Mouse (Mus musculus) induced T-regulatory cell, adult 2 months (primary cell): Measurements from ENCODE around the gene Sphk2.

Experiments used
- DNase-seq: peaks from one replicate; pipeline ENCODE4 v3.0.0-alpha.2; 2012; ENCODE audit warnings: low read depth

Gene Sphk2

DNA sequence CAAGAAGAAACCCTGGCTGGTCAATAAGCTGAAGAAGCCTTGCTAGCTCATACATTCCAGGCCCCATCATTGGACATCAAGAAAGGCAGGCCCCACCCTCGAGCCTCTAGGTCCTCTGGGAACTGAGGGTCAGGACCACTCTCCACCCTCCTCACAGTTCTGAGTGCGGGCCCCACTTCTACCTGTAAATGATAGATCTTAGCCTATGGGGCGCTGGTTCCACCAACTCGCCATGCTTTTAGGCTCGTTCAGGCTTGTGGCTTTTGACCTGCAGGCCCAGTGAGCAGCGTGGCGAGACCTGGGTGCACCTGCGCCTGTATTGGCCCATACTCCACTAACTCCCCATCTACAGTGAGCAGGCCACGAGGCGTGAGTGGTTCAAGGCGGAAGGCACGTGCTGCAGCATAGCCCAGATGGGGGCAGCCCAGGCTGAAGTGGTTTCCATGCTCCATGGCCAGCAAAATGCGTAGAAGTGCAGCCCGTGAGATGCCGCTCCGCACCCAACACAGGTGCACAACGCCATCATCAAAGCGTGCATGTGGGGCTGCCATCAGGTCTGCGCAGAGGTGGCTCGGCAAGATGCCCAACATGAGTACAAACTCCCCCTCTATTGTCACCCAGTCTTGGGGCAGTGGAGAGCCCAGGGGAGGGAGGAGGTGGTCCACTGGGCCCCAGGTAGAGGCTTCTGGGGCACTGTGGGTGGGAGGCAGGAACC lies 7.2 kb downstream of the Sphk2 start:
- no peak for DNase-seq

DNA sequence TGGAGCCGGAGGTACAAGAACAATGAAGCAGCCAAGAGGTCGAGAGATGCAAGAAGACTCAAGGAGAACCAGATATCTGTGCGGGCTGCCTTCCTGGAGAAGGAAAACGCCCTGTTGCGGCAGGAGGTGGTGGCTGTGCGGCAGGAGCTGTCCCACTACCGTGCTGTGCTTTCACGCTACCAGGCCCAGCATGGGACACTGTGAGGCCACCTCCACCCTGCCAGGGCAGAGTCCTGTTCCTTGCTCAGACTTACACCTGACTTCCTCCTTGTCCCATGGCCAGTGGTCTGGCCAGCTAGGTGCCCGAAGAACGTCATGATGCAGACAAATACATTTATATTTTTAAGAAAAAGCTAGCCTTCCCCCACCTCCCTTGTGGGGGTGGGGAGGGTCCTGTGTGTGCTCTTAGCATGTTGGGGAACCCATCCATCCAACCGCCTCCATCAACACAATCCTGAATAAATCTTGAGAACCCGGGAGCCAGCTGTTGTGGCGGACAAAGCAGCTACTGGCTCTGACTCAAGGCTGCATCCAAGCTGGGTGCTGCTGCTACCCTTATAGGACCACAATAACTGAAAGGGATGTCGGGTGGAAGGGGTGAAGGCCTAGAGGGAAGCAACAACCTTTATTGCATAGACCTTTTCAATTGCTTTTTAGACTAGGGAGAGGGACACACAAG lies 8.0 kb downstream of the Sphk2 start:
- DNase-seq, result no peak

DNA sequence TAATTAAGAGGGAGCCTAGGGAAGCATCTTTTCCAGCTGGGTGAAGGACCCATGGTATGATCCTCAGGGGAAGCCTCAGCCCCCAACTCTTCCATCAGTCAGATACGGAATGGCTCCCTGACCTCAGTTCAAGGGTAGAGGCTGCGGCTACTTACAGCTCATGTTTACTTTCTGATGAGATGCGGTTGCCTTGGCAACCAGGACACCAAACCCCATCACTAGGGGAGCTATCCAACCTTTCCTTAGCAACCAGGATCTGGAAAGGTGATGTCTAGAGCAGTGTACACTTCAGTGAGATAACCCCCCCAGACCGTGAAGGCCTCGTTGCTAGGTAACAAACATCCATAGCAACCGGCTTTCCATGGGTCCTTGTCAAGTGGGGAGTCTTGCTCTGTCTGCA lies 8.8 kb downstream of the Sphk2 start:
- DNase-seq, result peak; percentile 60

DNA sequence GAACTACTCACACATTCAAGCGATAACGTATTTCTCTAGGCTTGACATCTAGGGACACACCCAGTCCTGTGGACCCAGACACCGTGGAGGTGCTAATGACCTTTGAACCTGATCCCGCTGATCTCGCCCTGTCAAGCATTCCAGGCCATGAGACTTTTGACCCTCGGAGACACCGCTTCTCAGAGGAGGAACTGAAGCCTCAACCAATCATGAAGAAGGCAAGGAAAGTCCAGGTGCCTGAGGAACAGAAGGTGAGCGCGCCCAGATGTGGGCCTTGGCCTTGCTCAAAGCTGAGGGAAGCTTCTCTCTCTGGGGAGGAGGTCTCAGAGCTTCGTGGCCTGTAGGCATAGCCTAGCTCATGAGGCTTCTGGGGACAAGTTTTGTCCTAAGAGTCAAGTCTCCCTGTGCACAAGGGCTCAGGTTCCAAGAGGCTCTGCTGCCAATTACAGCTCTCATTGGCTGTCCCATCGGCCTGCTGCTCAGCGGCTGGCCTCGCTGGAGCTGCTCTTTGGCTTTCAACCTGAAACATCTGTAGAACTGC lies 9.5 kb downstream of the Sphk2 start:
- no peak for DNase-seq

DNA sequence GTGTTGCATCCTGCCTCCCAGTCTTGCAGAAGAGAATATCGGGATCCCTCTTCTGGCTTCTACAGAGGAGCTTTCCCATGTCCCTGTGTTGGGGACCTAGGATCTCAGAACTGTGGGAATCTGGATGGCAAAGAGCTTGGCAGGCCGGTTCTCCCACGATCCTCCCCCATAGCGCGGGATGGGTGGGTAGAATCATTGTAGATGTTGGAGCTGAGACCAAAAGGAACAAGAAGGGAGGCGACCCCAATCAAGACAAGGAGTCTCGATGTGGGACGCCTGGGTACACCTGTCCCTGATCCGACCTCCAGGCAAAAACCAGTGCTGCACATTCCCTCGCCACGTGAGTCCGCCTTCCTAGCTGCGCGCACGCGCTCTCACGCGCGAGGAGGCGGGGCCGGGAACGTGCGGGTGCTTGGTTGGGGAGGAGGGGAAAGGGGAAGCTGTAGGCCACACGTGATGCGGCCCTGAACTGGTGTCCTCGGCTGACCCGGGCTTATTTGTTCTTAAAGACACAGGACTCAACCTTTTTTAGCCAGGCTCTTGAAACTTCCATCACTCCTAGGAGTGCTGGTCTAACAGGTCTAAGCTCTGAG lies 10.3 kb downstream of the Sphk2 start:
- DNase-seq, result peak; percentile 94

DNA sequence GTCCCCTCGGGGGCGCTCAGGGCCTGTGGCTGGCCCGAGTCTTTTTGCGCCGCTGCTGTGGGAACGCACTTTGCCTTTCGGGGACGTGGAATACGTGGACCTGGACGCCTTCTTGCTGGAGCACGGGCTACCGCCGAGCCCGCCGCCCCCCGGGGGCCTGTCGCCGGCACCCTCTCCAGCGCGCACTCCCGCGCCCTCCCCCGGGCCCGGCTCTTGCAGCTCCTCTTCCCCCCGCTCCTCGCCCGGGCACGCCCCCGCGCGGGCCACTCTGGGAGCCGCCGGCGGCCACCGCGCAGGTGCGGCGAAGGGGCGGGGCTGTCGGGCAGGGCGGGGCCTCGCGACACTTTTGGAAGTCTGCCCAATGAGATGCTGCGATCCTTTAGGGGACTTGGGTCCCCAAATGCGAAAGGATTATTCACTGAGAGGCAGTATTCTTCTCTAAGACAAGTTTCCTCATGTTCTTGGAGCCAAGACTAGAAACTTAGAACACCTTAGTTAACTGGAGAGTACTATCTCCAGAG lies 11.0 kb downstream of the Sphk2 start:
- DNase-seq, result peak; percentile 93

DNA sequence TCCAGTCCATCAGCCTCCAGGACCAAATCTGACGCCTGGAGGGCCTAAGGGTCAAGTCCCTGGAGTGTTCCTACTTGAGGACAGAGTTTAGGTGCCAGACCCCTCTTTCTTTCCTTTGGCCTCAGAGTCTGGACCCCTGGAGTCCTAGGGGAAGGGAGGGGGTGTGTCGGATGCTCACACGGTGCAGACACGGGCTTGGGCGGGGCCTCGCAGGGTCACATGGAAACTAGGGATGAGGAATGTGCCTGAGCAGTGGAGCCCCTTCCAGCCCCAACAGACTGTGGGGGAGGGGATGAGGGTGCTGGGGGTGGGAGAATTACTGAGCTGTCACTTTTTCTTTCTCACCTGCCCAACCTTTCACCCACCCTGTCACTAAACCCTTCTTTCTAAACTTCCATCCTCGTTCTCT lies 11.9 kb downstream of the Sphk2 start:
- DNase-seq, result peak; percentile 59

GRCm38 (mm10) chr7:45705443-45705864 lies 12.3 kb downstream of the Sphk2 start:
- no peak for DNase-seq

GRCm38 (mm10) chr7:45704730-45705442 lies 12.9 kb downstream of the Sphk2 start, which contains the start of gene Dbp:
TSS of gene Dbp (plus strand) at chr7:45705088.
- DNase-seq, result peak; percentile 99

GRCm38 (mm10) chr7:45704046-45704559 lies 13.7 kb downstream of the Sphk2 start:
- DNase-seq, result peak; percentile 87

- DNase-seq, result no peak
These were observed 14.2 kb downstream of the Sphk2 start for GRCm38 (mm10) chr7:45703521-45704033.

DNA sequence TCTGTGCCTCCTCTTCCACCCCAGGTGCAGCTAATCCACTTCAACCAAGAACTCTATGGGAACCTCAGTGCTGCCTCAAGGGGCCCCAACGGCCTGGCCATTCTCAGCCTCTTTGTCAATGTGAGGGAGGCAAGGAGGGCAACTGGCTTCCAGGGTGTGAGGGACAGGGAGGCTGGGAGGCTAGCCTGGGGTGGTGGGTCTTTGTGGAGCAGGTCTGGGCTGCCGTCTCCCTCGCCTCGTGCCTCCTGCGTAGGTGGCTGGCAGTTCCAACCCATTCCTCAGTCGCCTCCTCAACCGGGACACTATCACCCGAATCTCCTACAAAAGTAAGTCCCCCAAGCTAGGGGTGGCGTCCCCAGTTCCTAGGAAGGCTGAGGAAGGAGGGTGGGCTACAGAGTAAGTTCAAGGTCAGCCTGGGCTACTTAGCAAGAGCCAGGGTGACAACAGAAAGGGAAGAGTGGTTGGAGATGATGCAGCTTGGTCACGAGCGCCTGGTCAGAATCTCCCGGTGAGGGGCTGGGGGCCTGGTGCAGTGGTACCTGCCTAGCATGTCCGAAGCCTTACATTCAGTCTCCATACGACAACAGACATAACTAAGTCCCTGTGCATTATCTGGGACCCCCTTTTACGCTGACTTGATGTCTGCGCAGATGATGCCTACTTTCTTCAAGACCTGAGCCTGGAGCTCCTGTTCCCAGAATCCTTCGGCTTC lies 14.8 kb downstream of the Sphk2 start:
- no peak for DNase-seq

GRCm38 (mm10) chr7:45702316-45702715 lies 15.5 kb downstream of the Sphk2 start:
- DNase-seq, result no peak

DNA sequence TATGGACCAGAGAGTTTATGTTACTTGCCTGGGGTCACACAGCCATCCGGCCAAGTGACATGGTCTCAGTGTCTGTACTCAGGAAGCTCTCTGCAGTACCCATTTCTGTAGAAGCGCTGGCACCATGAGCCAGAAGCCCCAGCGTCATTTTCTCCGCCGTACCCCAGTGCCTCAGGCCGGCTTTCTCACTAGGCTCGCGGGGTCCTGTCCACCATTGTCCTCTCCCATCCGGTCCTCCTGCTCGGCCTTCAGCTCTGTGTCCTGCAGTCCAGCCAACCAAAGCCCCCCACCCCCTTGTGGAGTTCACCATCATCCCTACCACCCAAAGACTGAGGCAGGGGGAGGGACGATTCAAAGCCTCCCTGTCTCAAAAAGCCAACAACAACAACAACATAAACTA lies 16.2 kb downstream of the Sphk2 start:
- no peak for DNase-seq

GRCm38 (mm10) chr7:45701072-45701471 lies 16.7 kb downstream of the Sphk2 start:
- no peak for DNase-seq

DNA sequence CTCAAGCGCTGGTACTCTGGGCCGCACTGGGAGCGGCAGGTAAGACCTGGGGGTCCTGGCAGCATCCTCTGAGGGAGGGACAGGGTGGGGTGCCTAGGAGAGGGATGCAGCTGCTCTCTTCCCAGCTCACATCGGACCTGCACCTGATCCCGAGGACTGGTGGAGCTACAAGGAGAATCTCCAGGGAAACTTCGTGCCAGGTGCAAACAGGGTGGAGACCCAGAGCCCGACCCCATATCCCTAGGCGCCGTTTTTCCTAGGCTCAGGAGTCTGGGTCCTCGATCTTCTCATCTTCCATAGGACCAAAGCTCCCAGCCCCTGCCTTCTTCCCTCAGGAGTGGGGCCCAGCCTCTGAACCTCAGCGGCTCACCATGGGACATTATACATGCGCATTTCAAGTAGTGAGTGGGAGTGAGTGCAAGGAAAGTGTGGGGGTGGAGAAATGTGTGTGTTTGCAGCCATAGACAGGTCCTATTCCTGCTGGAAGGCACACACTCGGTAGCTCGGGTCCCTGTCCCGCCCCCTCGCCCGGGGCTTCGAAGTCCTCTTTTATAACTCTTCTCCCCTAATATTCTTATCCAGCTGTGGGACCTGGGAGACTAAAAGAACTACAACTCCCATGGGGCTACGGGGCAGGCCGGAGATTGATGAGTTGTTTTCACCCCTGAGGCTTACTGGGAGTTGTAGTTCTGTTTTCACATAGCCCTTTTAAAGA lies 17.3 kb downstream of the Sphk2 start:
- DNase-seq, result peak; percentile 82

DNA sequence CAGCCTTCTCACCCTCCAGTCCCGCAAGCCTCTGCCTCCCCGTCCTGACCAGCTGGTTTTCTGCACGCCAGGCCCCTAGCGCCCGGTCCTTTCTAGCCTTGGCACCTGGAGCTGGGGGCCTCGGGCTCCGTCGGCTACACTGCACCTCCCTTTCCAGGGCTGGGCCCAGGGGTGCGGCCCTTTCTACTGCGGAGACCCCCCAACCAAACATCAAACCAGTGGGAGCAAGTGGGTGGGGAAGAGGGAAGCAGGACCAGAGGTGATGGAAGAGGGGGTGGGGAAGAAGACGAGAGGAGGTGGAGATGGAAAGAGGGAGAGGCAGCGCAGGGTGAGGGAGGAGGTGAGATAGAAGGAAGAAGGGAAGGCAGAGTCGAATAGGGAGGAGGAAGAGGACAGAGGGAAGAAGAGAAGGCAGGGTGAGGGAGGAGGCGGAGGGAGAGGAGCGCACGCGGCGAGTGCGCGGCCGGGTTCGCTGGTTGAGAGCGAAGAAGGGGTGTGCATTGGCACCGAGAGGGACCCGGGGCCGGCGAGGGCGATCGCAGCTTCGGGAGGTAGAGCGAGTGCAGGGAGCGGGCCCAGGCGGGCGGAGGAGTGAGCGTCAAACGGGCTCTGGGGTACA lies 18.2 kb downstream of the Sphk2 start, which contains the start of gene Car11:
TSS of gene Car11 (plus strand) at position 321 of the 619 bp plus-strand sequence.
- no peak for DNase-seq

DNA sequence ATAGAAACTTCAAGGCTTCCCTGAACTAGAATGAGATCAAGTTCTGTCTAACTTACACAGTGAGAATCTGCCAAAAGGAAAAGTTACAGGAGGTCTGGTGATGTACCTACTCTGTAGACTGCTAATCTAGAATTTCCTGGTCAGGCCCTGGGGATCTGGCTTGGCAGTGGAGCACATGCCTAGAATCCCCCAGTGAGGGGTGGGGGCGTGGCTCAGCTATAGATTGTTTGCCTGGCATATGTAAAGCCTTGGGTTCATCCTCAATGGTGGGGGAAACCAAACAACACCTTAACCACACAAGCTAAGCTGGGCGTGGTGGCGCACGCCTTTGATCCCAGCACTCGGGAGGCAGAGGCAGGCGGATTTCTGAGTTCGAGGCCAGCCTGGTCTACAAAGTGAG lies 19.9 kb downstream of the Sphk2 start:
- DNase-seq, result peak; percentile 25

DNA sequence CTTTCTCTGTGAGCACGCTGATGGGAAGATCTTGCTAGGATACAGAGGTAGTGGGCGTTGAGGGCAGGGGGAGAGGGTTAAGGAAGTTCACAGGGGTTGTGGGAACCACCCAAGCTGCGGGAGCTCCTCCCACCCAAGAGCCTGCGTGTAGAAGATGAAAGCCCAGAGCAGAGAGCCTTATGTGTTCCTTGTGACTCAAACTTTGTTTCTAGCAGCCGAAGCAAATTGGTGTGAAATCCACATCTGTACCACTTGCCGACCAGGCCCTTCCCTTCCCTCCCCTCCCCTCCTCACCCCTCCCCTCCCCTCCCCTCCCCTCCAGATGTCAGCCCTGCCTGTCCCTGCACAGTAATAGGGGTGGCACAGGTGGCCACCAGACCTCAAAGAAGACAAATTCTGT lies 22.7 kb downstream of the Sphk2 start:
- peak; percentile 21 for DNase-seq
